Mouse (Mus musculus) right cerebral cortex, postnatal 36 days (tissue): ENCODE results near the gene Fxyd4.

Source experiments
- DNase-seq, 2 experiments: peaks; one replicate each; pipeline ENCODE4 v3.0.0; 2022; ENCODE audit warnings: low spot score in 2 of 2, mixed read lengths in 1 of 2

The Fxyd4 gene

DNA sequence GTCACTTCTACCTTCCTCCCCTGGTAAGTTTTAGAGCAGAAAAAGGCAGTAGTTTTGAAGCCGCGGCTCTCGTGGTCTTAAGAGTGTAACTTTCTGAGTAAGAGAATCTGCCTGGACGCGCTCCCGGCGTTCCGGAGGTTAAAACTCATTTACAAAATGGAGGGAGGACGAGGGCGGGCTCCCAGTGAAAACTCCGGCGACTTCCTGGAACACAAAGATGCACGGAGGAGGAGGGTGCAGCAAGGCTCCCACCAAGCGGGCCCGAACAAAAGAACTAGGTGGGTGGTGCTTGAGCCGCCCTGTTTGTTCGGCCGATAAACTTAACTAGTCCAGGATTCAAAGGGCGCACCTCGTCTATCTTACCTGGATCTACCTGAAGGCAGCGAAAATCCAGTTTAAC is 19.9 kb downstream of the Fxyd4 start:
- peak; percentile 20 to 48 for DNase-seq

- peak; percentile 31 to 35 for DNase-seq
Observed at GRCm38 (mm10) chr6:117916737-117917426, 20.6 kb downstream of the Fxyd4 start.

- no peak for DNase-seq
Observed at GRCm38 (mm10) chr6:117916205-117916736, 21.2 kb downstream of the Fxyd4 start.

GRCm38 (mm10) chr6:117914541-117914940 is 23.0 kb downstream of the Fxyd4 start:
- no peak for DNase-seq

DNA sequence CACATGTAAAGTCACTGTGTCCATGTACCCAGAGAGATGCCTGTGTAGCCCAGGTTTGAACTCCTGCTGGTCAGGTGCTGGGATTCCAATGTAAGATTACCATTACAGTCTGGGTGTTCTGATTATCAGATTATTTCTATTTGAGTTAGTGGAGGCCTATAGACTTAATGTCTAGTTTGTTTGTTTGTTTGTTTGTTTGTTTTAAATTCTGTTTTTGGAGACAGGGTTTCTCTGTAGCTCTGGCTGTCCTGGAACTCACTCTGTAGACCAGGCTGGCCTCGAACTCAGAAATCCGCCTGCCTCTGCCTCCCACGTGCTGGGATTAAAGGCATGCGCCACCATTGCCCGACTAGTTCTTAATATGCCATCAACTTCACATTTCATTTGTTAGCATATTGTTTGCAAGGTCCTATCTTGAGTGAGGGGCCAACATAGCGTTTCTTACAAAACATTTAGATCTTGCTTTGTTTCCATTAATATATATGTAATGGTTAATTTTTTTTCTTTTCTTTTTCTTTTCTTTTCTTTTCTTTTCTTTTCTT is 27.3 kb downstream of the Fxyd4 start:
- DNase-seq, result no peak

DNA sequence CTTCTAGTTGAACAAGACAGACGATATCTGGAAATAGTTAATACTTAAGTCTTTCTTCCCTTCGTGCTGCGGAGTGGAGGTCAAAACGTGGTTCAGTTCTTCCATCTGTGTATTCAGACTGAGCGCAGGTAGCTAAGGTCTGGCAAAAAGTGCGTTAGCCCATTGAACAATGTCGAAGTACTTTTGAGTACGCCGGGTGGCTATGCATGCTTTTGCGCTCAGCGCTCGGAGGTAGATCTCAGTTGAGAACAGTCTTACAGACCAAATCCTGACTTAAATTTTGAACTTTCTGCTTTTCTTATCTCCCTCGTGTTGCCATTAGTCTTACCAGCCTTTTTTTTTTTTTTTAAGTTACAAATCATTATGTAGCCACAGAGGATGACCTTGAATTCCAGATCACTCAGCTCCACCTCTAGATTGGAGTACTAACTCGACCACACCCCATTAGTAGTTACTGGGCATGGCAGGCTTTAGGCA is 29.0 kb downstream of the Fxyd4 start:
- no peak for DNase-seq

GRCm38 (mm10) chr6:117907979-117908355 is 29.5 kb downstream of the Fxyd4 start:
- peak in 1 of 2 experiments; percentile 9 for DNase-seq

- peak; percentile 39 to 51 for DNase-seq
Observed at GRCm38 (mm10) chr6:117907301-117907978, 30.1 kb downstream of the Fxyd4 start.

GRCm38 (mm10) chr6:117906590-117907271 is 30.8 kb downstream of the Fxyd4 start:
- peak; percentile 97 to 98 for DNase-seq

GRCm38 (mm10) chr6:117906015-117906531 is 31.4 kb downstream of the Fxyd4 start:
- DNase-seq, result peak in 1 of 2 experiments; percentile 34

DNA sequence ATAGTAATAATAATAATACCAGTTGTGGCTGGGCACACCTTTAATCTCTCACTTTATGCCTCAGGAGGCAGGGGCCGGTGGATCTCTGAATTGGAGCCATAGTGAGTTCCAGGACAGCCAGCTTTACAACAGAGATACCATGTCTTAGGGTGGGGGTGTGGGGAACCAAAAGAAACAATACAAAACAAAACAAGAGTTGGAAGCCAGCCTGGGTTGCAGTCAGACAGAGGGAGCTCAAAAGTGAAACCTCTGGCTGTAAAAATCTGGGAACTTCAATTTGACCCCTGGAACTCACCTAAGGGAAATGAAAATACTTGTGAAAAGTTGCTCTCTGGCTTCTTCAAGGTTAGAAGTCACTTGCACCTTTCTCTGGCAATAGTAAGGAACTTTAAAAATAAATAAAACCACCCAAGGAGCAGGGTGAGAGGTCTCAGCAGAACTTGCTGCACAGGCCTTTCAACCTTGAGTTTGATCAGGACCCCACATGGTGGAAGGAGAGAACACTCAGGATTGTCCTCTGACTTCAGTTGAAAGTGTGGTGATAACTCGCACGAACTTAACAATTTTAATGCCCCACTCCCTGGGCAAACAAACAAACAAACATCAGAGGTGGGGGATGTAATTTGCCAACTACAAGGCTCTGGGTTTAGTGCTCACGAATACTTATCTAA is 32.1 kb downstream of the Fxyd4 start:
- no peak for DNase-seq

GRCm38 (mm10) chr6:117903836-117904235 is 33.7 kb downstream of the Fxyd4 start:
- no peak for DNase-seq

- DNase-seq, result no peak
Observed at GRCm38 (mm10) chr6:117902556-117902955, 34.9 kb downstream of the Fxyd4 start.

DNA sequence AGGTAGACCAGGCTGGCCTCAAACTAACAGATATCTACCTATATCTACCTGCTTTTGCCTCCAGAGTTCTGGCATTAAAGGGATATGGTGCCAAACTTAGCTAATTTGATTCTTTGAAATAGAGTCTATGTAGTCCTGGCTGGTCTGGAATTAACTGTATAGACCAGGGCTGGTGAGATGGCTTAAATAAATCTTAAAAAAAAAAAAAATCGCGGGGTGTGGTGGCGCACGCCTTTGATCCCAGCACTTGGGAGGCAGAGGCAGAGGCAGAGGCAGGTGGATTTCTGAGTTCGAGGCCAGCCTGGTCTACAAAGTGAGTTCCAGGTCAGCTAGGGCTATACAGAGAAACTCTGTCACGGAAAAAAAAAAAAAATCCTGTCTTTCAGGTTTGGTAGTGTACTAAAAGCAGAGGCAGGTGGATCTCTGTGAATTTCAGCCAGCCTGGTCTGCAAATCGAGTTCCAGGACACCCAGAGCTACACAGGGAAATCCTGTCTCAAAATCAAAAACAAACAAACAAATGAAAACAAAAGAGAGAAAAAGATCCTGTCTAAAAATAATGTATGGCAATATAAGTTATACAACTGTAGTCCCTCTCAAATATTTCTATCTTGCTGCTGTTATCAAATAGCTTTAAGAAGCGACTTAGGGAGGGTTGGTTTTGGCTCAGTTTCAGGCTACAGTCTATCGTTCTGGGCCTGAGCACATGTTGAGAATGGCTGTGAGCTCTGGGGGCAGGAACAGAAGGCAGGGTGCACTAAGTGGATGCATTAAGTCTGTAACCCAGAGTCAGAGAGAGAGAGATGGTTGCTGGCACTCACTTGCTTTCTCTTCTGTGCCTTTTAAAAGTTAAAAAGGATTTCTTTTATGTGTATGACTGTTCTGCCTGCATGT is 35.7 kb downstream of the Fxyd4 start:
- DNase-seq, result no peak

DNA sequence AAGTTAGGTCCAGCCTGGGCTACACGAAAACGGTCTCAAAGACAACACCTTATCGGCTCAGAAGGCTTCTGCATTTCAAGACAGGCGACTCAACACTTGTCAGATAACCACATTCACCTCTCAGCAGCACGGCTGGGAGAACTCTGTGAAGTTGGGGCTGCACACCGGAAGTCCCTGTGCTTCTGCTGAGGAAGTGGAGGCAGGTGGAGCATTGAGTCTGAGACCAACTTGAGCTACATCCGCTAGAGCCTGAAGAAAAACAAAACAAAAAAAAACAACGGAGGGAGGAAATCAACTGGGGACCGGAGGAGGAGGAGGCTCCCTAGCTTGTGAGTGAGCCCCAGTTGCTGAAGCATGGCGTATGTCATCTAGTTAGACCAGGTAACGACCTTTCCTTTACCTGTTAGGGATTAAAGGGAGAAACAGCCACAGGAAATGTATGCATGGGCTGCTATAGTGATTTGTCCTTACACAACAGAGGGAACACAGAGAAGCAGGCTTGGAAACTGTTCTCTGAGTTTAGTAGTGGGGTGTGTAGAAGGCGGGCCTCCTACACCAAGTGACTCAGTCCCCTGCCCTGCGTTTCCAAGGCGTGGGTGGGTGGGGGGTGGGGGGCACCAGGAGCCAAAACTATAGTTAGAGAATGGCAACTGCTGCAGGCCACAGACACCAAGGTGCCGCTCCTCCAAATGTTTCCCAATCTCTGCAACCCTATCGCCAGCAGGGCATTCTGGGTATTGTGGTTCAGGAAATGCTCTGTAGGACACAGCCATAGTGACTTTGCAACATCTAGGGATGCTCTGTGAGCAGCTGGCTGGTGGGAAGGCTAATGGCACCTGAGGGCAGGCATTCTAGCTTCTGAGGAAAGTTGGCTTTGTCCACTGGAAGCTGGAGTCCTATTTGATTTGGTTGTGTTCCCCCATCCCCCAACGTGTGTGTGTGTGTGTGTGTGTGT is 37.1 kb downstream of the Fxyd4 start, which contains the start of gene Hnrnpf:
Gene Hnrnpf (plus strand): TSS at position 199 of the 955 bp plus-strand sequence.
- peak in 1 of 2 experiments; percentile 29 for DNase-seq

- DNase-seq, result no peak
Observed at GRCm38 (mm10) chr6:117897800-117898199, 39.7 kb downstream of the Fxyd4 start.

DNA sequence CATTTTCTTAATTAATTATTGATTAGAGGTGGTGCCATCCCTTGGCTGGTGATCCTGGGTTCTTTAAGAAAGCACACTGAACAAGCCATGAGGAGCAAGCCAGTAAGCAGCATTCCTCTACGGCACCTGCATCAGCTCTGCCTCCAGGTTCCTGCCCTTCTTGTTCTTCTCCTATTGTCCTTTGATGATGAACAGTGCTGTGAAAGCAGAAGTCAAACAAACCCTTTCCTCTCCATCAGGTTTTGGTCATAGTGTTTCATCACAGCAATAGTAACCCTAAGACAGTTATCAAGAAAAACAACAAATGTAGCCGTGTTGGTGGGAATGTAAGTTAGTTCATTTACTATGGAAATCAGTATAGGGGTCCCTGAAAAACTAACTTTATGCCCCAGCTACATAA is 44.1 kb downstream of the Fxyd4 start:
- no peak for DNase-seq

GRCm38 (mm10) chr6:117892386-117892785 is 45.1 kb downstream of the Fxyd4 start:
- DNase-seq, result no peak
